Mouse (Mus musculus) thymus, adult 2 months (tissue): Measurements from ENCODE around the gene Calcrl.

Experiments
- CTCF ChIP-seq: fragments of 200-500 bp; IDR thresholded peaks from 2 replicates; pipeline ENCODE4 v1.5.1; 2012; ENCODE audit warnings: mild to moderate bottlenecking, control low read depth, low read length, moderate library complexity, borderline replicate concordance; ENCODE audit not compliant: control insufficient read depth, poor library complexity, insufficient read depth; ENCODE audit errors: extremely low read depth
- POLR2A ChIP-seq: fragments of 200-500 bp; IDR thresholded peaks from 2 replicates; pipeline ENCODE4 v1.6.1; 2012; ENCODE audit warnings: mild to moderate bottlenecking, low read length, control low read depth, moderate library complexity; ENCODE audit not compliant: control insufficient read depth, poor library complexity, insufficient read depth; ENCODE audit errors: extremely low read depth

GRCm38 (mm10) chr2:84294611-84295010 lies 130.6 kb downstream of the Calcrl start:
- TF ChIP-seq POLR2A (no peak), CTCF (no peak)
